Mouse (Mus musculus): ENCODE data around the gene Kera. TPM values are rescaled to one million over a fixed set of nuclear protein-coding genes. Genes with fewer than 3 reads are reported as not detected.

The Kera gene
- polyA plus RNA-seq, 1 experiment, result not detected

- H3K4me1 ChIP-seq (ENCODE audit: control insufficient read depth, insufficient read depth, low read length), result no peaks in the 10 kb centered on the region
- no peak overlapping the region for H3K27ac ChIP-seq (ENCODE audit: insufficient read depth, low read depth, low read length)
- no peak for TF ChIP-seq CTCF (IDR thresholded peaks at IDR 0.05; ENCODE audit: low read depth, low read length)
- no peak for TF ChIP-seq POLR2A (IDR thresholded peaks at IDR 0.05; ENCODE audit: borderline replicate concordance, low read depth, low read length)
- no peak overlapping the region for H3K4me3 ChIP-seq (ENCODE audit: insufficient read depth, low read length)
Observed at GRCm38 (mm10) chr10:97595680-97596079, 11.0 kb upstream of the Kera start.

GRCm38 (mm10) chr10:97601744-97602143 lies 4.9 kb upstream of the Kera start:
- TF ChIP-seq CTCF (IDR thresholded peaks at IDR 0.05; ENCODE audit: low read depth, low read length), result no peak
- TF ChIP-seq POLR2A (IDR thresholded peaks at IDR 0.05; ENCODE audit: borderline replicate concordance, low read depth, low read length), result no peak
- no peaks in the 10 kb centered on the region for H3K4me1 ChIP-seq (ENCODE audit: control insufficient read depth, insufficient read depth, low read length)
- no peak overlapping the region for H3K4me3 ChIP-seq (ENCODE audit: insufficient read depth, low read length)
- no peak overlapping the region for H3K27ac ChIP-seq (ENCODE audit: insufficient read depth, low read depth, low read length)

GRCm38 (mm10) chr10:97603256-97603655 lies 3.4 kb upstream of the Kera start:
- TF ChIP-seq POLR2A (IDR thresholded peaks at IDR 0.05; ENCODE audit: borderline replicate concordance, low read depth, low read length) (no peak), CTCF (IDR thresholded peaks at IDR 0.05; ENCODE audit: low read depth, low read length) (no peak)
- no peak overlapping the region for H3K27ac ChIP-seq (ENCODE audit: insufficient read depth, low read depth, low read length)

GRCm38 (mm10) chr10:97622328-97622727 lies 15.6 kb downstream of the Kera start:
- H3K4me3 ChIP-seq (ENCODE audit: insufficient read depth, low read length), result no peak overlapping the region
- no peak overlapping the region for H3K27ac ChIP-seq (ENCODE audit: insufficient read depth, low read depth, low read length)
- no peaks in the 10 kb centered on the region for H3K4me1 ChIP-seq (ENCODE audit: control insufficient read depth, insufficient read depth, low read length)
- no peak for TF ChIP-seq POLR2A (IDR thresholded peaks at IDR 0.05; ENCODE audit: borderline replicate concordance, low read depth, low read length)

More at GRCm38 (mm10) chr10:97603256-97603655, 3.4 kb upstream of the Kera start:
- no peak overlapping the region for H3K4me3 ChIP-seq (ENCODE audit: insufficient read depth, low read length)
- no peaks in the 10 kb centered on the region for H3K4me1 ChIP-seq (ENCODE audit: control insufficient read depth, insufficient read depth, low read length)

GRCm38 (mm10) chr10:97624381-97624780 lies 17.7 kb downstream of the Kera start:
- TF ChIP-seq CTCF (IDR thresholded peaks at IDR 0.05; ENCODE audit: low read depth, low read length) (no peak), POLR2A (IDR thresholded peaks at IDR 0.05; ENCODE audit: borderline replicate concordance, low read depth, low read length) (no peak)
- H3K27ac ChIP-seq (ENCODE audit: insufficient read depth, low read depth, low read length), result no peak overlapping the region

GRCm38 (mm10) chr10:97625116-97625515 lies 18.4 kb downstream of the Kera start:
- H3K27ac ChIP-seq (ENCODE audit: insufficient read depth, low read depth, low read length), result no peak overlapping the region
- no peak overlapping the region for H3K4me3 ChIP-seq (ENCODE audit: insufficient read depth, low read length)
- TF ChIP-seq POLR2A (IDR thresholded peaks at IDR 0.05; ENCODE audit: borderline replicate concordance, low read depth, low read length), result no peak
- no peak for TF ChIP-seq CTCF (IDR thresholded peaks at IDR 0.05; ENCODE audit: low read depth, low read length)
- H3K4me1 ChIP-seq (ENCODE audit: control insufficient read depth, insufficient read depth, low read length), result no peaks in the 10 kb centered on the region

More at GRCm38 (mm10) chr10:97624381-97624780, 17.7 kb downstream of the Kera start:
- no peaks in the 10 kb centered on the region for H3K4me1 ChIP-seq (ENCODE audit: control insufficient read depth, insufficient read depth, low read length)
- no peak overlapping the region for H3K4me3 ChIP-seq (ENCODE audit: insufficient read depth, low read length)

- Histone ChIP-seq H3K27ac (ENCODE audit: insufficient read depth, low read depth, low read length) (no peak overlapping the region), H3K4me3 (ENCODE audit: insufficient read depth, low read length) (no peak overlapping the region)
- TF ChIP-seq POLR2A (IDR thresholded peaks at IDR 0.05; ENCODE audit: borderline replicate concordance, low read depth, low read length) (no peak), CTCF (IDR thresholded peaks at IDR 0.05; ENCODE audit: low read depth, low read length) (no peak)
Observed at GRCm38 (mm10) chr10:97626543-97626942, 19.9 kb downstream of the Kera start.

GRCm38 (mm10) chr10:97631061-97631460 lies 24.4 kb downstream of the Kera start:
- no peak for TF ChIP-seq POLR2A (IDR thresholded peaks at IDR 0.05; ENCODE audit: borderline replicate concordance, low read depth, low read length)
- no peak for TF ChIP-seq CTCF (IDR thresholded peaks at IDR 0.05; ENCODE audit: low read depth, low read length)

More at GRCm38 (mm10) chr10:97626543-97626942, 19.9 kb downstream of the Kera start:
- H3K4me1 ChIP-seq (ENCODE audit: control insufficient read depth, insufficient read depth, low read length), result no peaks in the 10 kb centered on the region

GRCm38 (mm10) chr10:97641926-97642325 lies 35.2 kb downstream of the Kera start:
- H3K4me3 ChIP-seq (ENCODE audit: insufficient read depth, low read length), result no peak overlapping the region
- H3K4me1 ChIP-seq (ENCODE audit: control insufficient read depth, insufficient read depth, low read length), result no peaks in the 10 kb centered on the region
- no peak overlapping the region for H3K27ac ChIP-seq (ENCODE audit: insufficient read depth, low read depth, low read length)
- no peak for TF ChIP-seq POLR2A (IDR thresholded peaks at IDR 0.05; ENCODE audit: borderline replicate concordance, low read depth, low read length)
- no peak for TF ChIP-seq CTCF (IDR thresholded peaks at IDR 0.05; ENCODE audit: low read depth, low read length)

More at GRCm38 (mm10) chr10:97631061-97631460, 24.4 kb downstream of the Kera start:
- Histone ChIP-seq H3K27ac (ENCODE audit: insufficient read depth, low read depth, low read length) (no peak overlapping the region), H3K4me1 (ENCODE audit: control insufficient read depth, insufficient read depth, low read length) (no peaks in the 10 kb centered on the region), H3K4me3 (ENCODE audit: insufficient read depth, low read length) (no peak overlapping the region)

- TF ChIP-seq POLR2A (IDR thresholded peaks at IDR 0.05; ENCODE audit: borderline replicate concordance, low read depth, low read length) (no peak), CTCF (IDR thresholded peaks at IDR 0.05; ENCODE audit: low read depth, low read length) (no peak)
- Histone ChIP-seq H3K27ac (ENCODE audit: insufficient read depth, low read depth, low read length) (no peak within 1 kb of the TSS), H3K4me3 (ENCODE audit: insufficient read depth, low read length) (no peak within 1 kb of the TSS), H3K4me1 (ENCODE audit: control insufficient read depth, insufficient read depth, low read length) (no peaks in the 10 kb centered on the region)
Observed at GRCm38 (mm10) chr10:97643768-97644167, 37.1 kb downstream of the Kera start, which contains the start of gene Epyc. TSS of gene Epyc (plus strand) at chr10:97644068.

- Histone ChIP-seq H3K4me3 (ENCODE audit: insufficient read depth, low read length) (no peak overlapping the region), H3K4me1 (ENCODE audit: control insufficient read depth, insufficient read depth, low read length) (no peaks in the 10 kb centered on the region), H3K27ac (ENCODE audit: insufficient read depth, low read depth, low read length) (no peak overlapping the region)
- TF ChIP-seq CTCF (IDR thresholded peaks at IDR 0.05; ENCODE audit: low read depth, low read length), result no peak
- no peak for TF ChIP-seq POLR2A (IDR thresholded peaks at IDR 0.05; ENCODE audit: borderline replicate concordance, low read depth, low read length)
Observed at GRCm38 (mm10) chr10:97650334-97650733, 43.7 kb downstream of the Kera start.

Data from bone marrow macrophage, adult 2 months (primary cell).